Mouse (Mus musculus) gastrocnemius, adult 2 months (tissue): ENCODE results near the gene Clint1. TPM values are rescaled to one million over a fixed set of nuclear protein-coding genes. Genes with fewer than 3 reads are reported as not detected.

ENCODE experiments used
- DNase-seq: peaks from one replicate; pipeline ENCODE4 v3.0.0; 2022
- H3K27ac ChIP-seq: fragments of 200-600 bp; 2 replicates; pipeline ENCODE4 v1.8.1; 2022; ENCODE audit warnings: mild to moderate bottlenecking
- H3K4me3 ChIP-seq: fragments of 200-600 bp; 2 replicates; pipeline ENCODE4 v1.8.1; 2022; ENCODE audit warnings: mild to moderate bottlenecking, moderate library complexity
- CTCF ChIP-seq: fragments of 200-600 bp; IDR thresholded peaks from 2 replicates; pipeline ENCODE4 v1.8.1; 2022; ENCODE audit warnings: antibody characterized with exemption, mild to moderate bottlenecking, moderate library complexity
- intact Hi-C: fragments of 180-260 bp; cut with DNase I; formaldehyde crosslinking; loops from one replicate; pipeline ENCODE4 v1.15.1; 2025
- microRNA-seq: library from miRNA; unstranded; fragments of <30 nt; microRNA quantifications from one replicate; pipeline ENCODE4 v1.2.0, GENCODE M21; 2021
- total RNA-seq, 2 experiments: library from RNA; stranded (reverse); gene quantifications; 2 replicates each; pipeline ENCODE4 v1.2.3; 2021

Clint1 gene
- total RNA-seq, 2 experiments from 2014 or later, result 40.2 to 44.9 TPM

- intact Hi-C loops, result no loop called here
- Histone ChIP-seq H3K27ac (peak within 1 kb of the TSS; percentile 98), H3K4me3 (peak within 1 kb of the TSS; percentile 78)
- no peak for TF ChIP-seq CTCF
- peak; percentile 93 for DNase-seq
Observed at GRCm38 (mm10) chr11:45955127-45955627, 103.3 kb downstream of the Clint1 start, which contains the start of gene Thg1l. Thg1l (minus strand) TSS chr11:45955494.

DNA sequence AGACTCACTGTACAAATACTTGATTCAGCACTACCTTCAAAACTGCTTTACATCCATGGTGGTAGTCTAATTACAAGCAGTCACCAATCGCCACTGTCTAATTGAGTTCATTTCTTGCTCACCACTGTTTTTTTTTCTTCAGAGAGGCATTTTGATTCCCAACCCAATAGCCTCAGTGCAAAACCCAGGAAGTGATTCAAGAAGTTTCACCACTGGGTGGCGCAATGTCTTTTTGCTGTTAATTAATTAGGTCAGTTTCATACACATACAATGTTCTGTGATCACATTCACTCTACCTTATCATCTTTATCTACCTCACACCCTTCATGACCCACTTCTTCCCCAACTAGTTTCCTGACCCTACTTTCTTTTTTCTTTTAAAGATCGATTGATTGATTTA lies 107.7 kb downstream of the Clint1 start:
- H3K4me3 ChIP-seq, result no peak overlapping the region
- intact Hi-C loops, result no loop called here
- H3K27ac ChIP-seq, result no peak overlapping the region
- no peak for DNase-seq
- TF ChIP-seq CTCF, result 0 out of 2 replicates have a peak, but pooled peaks have one; percentile 15

GRCm38 (mm10) chr11:45960003-45960402 lies 108.2 kb downstream of the Clint1 start:
- no peak for DNase-seq
- Histone ChIP-seq H3K27ac (no peak overlapping the region), H3K4me3 (no peak overlapping the region)
- intact Hi-C loops, result no loop called here
- no peak for TF ChIP-seq CTCF

Small RNAs within 50 kb of the gene (microRNA-seq; reads per million reads assigned to microRNA genes)
- gene Gm22751, result not detected

Other genes starting within 250 kb of the Clint1 start
- 1 to 10 TPM; 1.8 to 2.5 TPM for gene Lsm11, start 92.9 kb downstream of the Clint1 start, total RNA-seq
- gene Thg1l, start 103.4 kb downstream of the Clint1 start, total RNA-seq, result 1 to 10 TPM; 2.3 to 2.9 TPM
- gene Sox30, start 128.3 kb downstream of the Clint1 start, total RNA-seq, result not detected
- gene Gm12166, start 200.3 kb downstream of the Clint1 start, total RNA-seq, result under 1 TPM; 0.64 to 0.99 TPM
- 1 to 10 TPM; 3.0 to 3.7 TPM for gene Adam19, start 203.9 kb downstream of the Clint1 start, total RNA-seq